Mouse (Mus musculus) thymus, postnatal 25 days (tissue): ENCODE results near the gene Mier3.

Experiments used
- DNase-seq: peaks from one replicate; pipeline ENCODE4 v3.0.0; 2022

Gene Mier3

DNA sequence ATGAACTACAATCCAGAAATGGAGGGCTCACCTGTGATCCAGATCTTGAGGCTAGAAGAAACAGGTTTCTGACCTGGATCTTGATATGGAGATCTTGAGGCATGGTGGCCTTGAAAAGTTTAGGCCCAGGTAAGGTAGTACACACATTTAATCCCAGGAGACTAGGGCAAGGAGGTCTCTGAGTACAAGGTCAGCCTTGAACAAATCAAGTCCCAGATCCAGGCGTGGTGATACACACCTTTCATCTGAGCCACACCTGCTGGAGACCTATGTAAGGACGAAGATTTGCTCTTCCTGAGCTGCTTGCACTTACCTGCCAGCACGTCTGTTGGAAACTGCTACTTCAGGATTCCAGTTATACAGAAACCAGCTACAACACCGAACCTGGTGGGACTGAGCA lies at the start of gene Mier3:
Mier3 (plus strand) TSS at position 301 of the 400 bp plus-strand sequence.
- no peak for DNase-seq

DNA sequence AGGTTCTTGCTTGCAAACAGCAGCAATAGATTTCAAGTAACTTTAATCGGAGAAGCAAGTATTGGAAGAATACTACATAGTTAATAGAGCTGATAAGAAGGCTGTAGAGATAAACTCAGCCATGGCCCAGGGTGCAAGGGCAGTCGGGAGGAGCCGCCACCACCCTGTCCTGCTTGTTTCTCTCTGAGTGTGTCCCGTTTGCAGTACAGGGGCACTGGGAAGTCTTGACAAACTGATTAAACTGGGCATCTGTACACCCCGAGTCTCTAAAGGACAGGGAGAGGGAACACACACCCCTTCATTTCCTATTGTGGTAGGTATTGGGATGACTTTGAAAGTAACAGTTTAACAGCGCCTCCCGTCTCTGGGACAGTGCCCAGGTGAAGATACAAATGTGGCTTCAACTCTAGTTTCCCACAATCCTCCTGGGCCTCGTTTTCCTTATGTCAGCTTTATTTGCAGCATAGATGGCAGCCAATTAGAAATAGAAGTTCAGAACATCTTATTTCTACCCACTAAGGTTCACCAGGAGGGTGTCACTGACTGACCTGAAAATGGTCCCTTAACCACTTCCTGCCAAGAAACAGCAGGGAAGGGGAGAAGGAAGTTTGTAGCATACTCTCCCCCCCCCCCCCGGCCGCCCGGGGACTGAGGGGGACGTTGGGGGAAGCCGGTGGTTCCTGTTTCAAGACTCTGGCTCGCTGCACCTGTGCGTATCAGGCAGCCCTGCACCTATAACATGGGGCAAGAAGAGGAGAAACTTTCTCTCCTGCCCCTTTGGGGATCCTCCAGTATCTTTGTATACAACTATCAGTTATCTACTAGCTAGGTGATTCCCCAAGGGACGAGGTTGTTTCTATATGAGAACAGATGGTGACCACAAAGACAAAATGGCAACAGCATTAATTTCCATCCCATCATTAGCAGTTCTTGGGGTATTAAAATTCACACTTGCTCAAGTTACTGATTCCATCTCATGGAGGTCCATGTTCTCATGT lies 46.3 kb upstream of the Mier3 start:
- peak; percentile 56 for DNase-seq

DNA sequence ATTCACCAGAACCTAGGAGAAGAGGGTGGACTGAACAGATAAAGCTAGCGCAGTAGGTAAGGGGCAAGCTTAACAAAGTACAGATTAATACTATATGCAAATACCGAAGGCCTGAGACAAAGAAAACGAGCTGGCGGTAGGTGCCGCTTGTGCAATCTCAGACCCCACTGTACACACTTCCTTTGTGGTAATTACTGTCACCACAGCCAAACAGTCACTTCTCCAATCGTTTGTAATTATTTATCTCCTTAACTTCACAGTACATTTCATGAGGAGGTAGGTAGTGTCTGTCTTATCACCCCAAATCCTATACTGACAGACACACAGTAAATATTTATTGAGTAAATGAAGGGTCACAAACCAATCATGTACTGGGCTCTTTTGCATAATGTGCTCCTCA lies 40.5 kb upstream of the Mier3 start:
- DNase-seq, result no peak

DNA sequence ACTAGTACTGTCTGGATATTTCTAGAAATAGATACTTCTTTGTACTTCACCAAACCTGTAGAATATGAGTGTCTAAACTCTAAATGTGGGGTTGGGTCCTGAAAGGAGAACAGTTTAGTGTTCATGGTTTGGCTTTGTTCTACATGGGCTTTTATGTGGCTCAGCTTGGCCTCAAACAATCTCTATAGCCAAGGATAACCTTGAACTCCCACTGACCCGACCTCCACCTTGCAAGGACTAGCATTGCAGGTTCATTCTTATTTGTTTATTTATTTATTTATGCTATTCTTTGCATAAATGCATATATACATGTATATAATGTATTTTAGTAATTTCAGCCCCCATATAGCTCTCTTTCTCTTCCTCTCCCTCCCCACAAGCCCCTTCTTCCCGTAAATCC lies 37.1 kb upstream of the Mier3 start:
- no peak for DNase-seq

DNA sequence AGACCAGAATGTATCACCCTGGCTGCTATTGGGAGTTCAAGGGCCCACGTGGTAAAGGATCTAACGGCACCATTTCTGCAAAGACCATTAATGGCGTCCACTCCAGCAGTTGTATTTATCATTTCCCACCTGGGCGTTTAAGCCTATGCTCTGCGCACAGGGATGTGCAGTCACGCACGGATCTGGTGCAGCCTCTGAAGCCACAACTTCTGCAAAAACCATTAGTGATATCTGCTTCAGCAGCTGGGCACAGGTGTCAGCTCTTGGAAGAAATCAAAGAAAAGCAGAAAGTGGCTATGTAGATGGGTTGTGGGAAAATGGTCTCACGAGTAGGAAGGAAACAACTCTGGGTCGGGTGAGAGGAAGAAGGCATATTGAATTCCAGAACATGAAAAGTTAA lies 34.6 kb upstream of the Mier3 start:
- no peak for DNase-seq

DNA sequence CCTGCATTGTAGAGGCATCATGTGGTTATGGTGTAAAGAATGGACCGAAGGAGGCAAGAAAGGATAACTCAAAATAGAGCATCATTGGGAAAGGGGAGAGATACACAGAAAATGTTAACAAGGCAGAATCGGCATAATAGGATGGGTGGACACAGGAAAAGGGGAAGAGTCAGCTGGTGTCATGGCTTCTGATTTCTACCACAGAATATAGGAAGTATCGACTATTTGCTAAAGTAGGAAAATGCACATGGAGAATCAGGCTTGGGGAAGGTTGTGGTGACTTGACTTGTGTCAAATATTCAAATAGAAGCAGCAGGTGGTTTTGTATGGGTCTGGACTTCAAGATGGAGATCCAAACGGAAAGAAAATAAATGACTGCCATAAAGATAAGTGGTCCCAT lies 33.5 kb upstream of the Mier3 start:
- DNase-seq, result no peak

DNA sequence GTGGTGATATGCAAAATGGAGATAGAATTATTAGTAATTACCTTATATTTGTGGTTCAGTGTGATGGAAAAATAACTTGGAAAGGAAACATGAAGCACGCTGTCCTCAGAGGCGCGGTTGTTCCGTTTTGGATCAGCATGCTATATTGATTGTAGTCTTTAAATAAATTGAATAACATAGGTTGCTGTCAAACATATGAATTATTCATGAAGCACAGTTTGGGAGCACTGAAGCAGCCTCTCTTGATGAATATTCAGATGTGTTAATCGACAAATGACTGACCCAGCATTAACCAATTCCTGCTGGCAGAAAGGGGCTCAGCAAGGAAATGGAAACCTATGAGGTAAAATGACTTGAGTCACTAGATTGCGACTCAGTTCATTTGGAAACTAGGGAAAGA lies 29.8 kb upstream of the Mier3 start:
- DNase-seq, result no peak

DNA sequence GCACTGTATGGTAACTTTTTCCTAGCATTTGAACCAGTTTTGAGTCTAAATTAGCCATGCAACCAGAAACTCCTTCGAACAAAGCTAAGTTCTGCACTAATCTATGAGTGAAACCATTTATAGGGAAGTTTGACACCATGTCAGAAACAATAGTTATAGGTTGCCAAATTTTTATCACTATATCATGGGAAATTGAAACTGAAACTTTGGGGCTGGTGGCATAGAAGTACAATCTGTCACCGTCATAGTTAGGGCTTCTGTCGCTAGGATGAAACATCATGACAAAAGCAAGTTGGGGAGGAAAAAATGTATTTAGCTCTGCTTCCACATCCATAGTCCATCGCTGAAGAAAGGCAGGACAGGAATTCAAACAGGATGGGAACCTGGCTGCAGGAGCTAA lies 25.5 kb upstream of the Mier3 start:
- no peak for DNase-seq

DNA sequence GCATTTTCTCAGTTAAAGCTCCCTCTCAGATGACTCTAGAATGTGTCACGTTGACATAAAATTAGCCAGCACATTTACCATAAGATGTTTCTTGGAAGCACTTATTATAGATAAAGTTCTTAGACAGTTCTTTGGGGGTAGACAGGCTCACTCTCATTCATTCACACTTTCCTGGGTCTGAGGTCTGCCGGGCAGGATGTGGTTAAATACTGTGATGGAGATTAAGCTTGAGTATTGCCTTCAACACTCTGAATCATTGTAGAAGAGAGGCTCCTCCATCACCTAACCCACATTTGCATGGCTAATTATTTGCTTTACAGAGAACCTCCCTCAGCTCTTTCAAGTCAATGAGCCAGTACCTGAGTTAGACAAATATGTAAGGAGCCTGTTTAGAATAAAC lies 24.9 kb upstream of the Mier3 start:
- DNase-seq, result peak; percentile 44

DNA sequence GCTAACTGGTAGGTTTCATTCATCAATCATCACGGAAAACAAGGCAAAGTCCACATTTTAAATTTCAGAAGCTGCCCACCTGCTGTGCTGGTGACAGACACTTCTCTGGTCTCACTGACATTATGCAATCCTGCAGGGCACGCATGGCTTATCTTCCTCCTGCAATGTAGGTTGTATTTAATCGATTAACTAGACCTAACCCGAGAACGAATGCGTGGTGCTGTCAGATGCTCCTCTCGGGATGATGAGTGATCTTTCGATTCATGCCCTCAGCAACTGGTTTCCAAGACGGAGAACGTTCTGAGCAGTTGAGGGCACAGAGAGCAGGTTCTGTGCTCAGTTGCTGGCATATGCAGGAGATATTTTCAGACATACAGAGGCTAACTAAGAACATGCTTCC lies 24.5 kb upstream of the Mier3 start:
- DNase-seq, result no peak

DNA sequence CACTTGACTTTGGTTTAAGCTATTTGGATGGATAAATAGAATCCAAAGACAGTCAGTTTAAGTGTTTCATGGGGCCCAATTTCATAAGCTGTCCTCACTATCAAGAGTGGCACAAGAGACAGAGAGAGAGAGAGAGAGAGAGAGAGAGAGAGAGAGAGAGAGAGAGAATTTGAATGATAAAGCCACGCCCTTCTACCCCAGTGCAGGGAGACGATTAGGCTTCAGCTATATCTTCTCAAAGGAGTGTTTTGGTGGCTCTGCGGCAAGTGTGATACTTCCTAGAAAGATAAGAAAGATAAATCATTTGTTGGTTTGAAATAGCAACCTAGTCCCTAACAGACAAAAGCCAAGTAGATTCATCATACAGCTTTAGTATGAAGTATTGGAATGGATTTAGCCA lies 24.0 kb upstream of the Mier3 start:
- DNase-seq, result no peak

DNA sequence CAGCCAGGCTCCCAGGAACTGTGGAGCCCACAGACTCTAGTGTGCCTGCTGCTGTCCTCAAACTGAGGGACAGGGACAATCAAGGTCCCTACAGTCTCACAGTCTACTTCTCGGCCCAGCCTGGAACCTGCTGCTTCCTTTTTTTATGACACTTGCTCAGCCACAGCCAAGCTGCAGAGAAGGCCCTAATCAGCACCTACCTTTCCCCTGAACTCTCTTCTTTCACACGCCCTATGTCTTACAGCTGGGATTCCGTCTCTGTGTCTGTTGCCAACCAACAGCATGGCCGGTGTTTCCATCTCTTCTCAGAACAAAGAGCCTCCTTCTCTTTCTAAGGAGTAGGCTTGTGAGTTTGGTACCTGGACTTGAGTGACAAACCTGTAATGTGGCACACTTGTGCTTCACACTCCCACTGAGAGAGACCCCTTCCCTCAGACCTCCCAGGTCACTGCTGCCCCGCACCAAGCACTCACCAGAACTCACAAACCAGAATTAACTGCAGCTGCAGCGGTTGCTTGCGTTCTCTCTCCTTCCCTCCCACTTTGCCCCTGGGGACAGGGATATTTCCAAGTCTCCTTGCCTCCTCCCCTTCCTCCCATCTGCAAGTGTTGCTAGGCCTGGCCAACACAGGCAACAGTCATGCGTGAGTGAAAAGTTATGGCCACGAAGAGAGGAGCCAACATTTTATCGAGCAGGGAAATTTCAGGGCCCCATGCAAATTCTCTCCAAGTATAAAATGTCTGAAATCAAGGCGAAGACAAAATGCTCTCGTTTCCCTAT lies 22.1 kb upstream of the Mier3 start:
- DNase-seq, result no peak

DNA sequence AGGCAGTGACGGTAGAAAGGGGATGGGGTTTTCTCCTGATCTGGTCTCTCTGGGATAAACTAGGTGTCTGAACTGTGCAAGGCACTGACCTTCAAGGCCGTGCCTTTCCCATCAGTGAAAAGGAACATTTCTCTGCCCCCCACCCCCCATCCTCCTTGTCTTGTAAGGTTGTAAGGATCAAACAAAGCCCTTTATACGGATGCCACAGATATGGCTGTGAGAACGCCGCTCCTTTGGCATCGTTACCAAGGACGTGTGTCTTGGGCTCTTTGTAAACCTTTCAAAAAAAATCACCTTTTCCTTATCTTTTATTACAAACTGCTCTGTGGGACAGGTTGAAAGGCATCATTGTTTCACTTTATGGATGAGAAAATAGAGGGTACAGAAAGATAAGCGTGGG lies 21.3 kb upstream of the Mier3 start:
- no peak for DNase-seq

DNA sequence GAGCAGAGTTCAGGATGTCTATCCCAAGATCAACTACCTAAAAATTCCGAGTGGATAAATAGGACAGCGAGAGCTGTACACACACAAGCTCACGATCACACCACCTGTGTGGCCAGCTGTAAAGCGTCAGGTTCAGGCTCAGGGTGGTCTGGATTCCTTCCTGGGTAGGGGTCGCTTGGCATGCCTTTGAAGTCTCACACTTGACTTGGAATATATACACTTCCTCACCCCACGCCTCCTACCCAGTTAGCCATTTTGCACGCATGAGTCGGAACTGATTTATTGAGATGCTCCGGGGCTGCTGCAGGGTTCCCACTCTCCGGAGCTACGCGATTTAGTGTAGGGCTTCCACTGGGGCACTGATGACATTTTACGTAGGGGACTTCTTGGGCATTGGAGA lies 20.7 kb upstream of the Mier3 start:
- DNase-seq, result no peak

DNA sequence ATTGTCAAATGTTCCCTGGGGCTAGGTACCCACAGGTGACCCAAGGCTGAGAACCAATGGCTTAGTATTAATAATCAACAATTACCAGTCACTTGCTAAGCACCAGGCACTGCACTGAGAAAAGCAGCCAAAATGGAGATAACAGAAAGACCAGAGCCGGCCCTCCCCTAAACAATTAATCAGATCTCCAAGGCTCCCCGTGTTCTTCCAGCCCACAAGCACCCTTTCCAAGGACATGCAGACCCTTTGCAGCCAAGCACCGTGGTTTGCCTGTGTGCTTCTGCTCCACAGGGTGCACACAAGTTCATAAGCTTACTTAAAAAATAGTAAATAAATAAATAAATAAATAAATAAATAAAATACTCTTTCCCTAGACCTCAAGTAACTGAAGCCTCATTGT lies 20.2 kb upstream of the Mier3 start:
- DNase-seq, result no peak

DNA sequence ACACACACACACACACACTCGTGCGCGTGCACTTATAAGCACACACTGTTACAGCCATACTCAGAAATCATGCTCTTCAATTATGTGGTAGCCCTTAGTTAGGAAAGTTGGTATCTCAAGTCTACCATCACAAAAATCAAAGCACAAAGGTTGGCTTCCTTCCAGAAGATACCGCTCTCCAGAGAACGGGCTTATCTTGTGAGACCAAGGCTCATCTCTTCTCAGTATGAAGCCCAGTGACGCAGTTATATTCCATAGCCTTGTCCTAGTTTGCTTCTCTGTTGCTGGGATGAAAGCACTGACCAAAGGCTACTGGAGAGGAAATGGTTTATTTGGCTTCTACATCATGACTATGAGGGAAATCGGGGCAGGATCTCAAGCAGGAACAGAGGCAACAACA lies 12.8 kb upstream of the Mier3 start:
- DNase-seq, result no peak

DNA sequence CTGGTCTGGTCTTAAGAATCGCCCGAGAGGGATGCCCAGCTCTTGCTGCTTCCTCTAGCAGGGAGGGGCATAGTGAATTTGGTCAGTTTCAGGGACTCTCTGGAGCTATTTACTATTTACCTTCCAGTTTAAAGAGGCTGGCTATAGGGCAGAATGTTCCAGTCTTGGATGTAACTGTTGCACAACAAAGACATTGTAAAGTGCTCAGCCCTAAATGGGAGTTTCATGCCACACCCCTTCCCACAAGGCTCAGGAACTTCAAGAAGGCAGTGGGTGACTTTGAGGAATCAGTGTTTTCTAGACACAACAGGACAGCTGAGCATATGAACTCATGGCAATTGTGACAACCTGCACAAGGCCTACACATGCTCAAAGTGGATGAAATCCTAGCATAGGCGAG lies 3.9 kb upstream of the Mier3 start:
- DNase-seq, result no peak

DNA sequence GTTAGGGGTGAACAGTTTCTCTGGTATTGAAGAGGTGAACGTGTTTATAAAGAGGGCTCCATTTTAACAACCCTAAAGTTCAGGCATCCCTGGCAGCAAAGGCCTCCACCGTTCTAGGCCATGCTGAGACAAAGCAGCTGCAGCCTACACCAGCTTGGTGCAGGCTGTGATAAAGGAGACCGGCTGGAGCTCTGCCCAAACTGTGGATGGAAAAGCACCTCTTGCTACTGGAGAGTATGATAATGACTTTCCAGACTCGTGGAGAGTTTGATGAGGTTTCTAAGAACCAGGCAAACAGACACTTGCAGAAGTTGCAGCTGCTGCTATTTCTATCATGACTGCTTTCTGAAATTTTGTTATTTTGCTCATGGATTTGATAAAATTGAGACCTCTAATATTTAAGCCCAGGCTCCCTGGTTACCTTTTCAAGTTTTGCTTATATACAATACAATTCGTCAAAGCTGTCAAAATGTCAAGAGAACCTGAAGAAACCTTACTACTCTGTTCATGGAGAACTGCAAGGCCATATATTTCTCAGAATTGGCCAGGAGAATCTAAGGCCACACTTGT lies 3.4 kb downstream of the Mier3 start:
- no peak for DNase-seq

DNA sequence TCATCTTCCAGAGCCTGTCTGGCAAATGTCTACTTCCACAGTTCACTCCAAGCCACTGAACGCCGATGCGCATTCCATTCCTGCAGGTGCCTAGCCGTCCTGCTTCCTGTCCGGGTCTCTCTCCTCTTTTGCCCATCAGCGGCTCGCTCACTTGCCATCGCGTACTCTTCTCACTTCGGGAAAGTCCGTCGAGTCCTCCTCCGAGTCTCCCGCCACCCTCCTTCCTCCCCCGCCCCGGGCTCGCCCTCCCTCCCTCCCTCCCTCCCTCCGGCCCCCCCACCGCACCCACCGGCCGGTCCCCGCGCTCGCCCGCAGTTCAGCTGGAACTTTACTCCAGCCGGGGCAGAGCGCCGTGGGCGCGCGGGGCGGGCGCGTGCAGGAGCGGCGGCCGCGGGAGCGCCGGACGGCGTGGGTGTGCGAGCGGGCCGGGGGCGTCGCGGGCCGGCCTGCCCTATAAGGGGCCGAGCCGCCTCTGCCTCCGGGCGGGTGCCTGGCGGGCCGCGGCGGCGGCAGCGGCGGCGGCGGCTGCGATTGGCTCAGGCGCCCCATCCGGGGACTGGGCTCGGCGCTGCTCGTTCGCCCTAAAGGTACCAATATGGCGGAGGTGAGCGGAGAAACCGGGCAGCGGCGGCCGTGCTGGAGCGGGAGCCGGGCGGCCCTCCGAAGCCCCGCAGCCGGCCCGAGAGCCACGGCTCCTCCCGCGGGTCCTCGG lies 5.1 kb downstream of the Mier3 start:
- peak; percentile 88 for DNase-seq

DNA sequence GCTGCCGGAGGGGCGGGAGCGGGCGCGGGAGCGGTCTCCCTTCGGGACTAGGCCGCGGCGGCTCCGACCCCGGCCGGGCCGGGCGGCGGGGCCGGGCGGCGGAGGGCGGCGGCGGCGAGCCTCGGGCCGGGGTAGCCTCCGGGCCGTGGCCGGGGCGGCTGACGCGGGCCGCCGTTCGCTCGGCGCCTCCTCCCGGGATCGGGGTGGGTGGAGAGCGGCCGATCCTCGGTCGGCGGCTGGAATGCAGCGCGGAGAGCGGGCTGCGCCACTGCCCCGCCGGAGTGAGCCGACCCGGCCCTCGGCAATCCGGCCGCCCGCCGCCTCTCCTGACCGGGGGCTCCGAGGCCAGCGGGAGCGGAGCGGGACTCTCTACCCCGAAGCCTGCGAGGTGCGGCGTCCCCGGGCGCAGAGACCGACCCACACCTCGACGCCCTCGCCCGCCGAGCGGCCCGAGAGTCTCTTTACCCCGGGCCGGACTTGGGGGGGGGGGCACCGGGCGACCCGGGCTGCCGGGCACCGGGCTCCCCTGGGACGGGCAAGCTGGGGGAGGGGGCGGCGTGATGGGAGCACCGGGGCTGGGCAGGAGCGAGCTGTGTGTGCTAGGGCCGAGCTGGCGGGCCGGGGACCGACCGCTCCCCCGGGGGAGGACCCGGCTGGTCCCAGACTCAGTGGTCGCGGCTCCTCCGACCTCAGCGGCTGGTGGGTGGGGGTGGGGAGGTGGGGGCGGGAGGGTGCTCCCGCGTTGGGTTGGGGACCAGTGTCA lies 5.9 kb downstream of the Mier3 start:
- no peak for DNase-seq

DNA sequence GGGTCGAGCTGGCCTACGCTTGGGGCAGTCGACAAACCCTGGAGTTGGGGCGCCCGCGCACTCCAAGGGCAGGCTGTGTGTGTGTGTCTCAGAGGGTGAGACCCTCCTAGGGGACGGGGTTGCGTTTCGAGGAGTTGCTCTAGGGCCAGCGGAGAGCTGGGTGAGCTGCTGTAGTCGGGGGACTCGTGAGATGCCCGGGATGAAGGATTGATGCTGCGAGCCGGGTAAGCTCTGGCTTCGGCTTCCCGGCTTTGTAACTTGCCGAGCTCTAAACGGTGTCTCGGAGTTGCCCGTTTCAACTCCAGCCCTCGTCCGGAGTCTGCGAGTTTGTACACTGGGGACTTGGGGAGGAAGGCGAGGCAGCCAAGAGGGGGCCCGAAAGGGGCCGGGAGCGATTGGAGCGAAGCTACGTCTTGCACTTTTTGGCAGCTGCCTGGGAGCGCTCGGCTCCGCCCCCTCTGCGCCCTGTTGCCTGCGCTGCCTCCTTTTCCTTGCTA lies 6.6 kb downstream of the Mier3 start:
- DNase-seq, result peak; percentile 66

DNA sequence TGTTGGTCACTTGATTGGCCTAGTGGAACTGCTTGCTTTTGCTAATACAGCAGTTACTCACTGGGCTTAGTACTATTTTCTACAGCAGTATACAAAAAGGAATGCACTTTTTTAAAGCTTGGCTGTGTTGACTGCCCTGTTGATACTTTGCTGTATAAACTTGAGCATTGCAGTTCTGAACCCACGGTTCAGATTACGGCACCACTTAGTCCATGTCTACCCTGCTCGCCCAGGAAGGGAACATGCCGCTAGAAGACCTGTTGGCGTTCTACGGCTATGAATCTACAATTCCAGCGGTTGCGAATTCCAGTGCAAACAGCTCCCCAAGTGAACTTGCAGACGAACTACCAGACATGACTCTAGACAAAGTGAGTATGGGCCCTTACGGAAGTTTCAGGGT lies 22.6 kb downstream of the Mier3 start:
- DNase-seq, result no peak
